Mouse (Mus musculus) erythroblast, embryonic 14.5 days (primary cell): ENCODE data around the gene Best3. TPM values are rescaled to one million over a fixed set of nuclear protein-coding genes. Genes with fewer than 3 reads are reported as not detected.

Source experiments
- H3K27me3 ChIP-seq: 2 replicates; pipeline ENCODE4 v1.6.1; 2012; ENCODE audit warnings: inconsistent platforms; ENCODE audit not compliant: control insufficient read depth
- H3K36me3 ChIP-seq: 2 replicates; pipeline ENCODE4 v1.6.1; 2012; ENCODE audit warnings: mild to moderate bottlenecking, inconsistent platforms; ENCODE audit not compliant: control insufficient read depth
- H3K4me1 ChIP-seq: 2 replicates; pipeline ENCODE4 v1.6.1; 2012; ENCODE audit warnings: inconsistent platforms; ENCODE audit not compliant: control insufficient read depth
- H3K4me3 ChIP-seq: replicated peaks from 2 replicates; pipeline ENCODE3; 2012; ENCODE audit warnings: moderate library complexity, mild to moderate bottlenecking, inconsistent platforms
- H3K9me3 ChIP-seq: 2 replicates; pipeline ENCODE4 v1.6.1; 2012; ENCODE audit warnings: low read length, inconsistent platforms, mixed read lengths; ENCODE audit not compliant: control insufficient read depth
- GATA1 ChIP-seq: IDR thresholded peaks from 2 replicates; pipeline ENCODE4 v1.6.1; 2012; ENCODE audit warnings: low read length, inconsistent platforms, mixed read lengths
- TAL1 ChIP-seq: IDR thresholded peaks from 3 replicates; pipeline ENCODE4 v1.6.1; 2012; ENCODE audit warnings: low read length, inconsistent platforms, mixed read lengths
- polyA plus RNA-seq: library from polyadenylated mRNA; stranded (reverse); fragments of >175 nt; gene quantifications from 2 replicates; pipeline ENCODE4 v1.2.3, GENCODE M21; 2012

The Best3 gene
- polyA plus RNA-seq, 1 experiment: not detected

DNA sequence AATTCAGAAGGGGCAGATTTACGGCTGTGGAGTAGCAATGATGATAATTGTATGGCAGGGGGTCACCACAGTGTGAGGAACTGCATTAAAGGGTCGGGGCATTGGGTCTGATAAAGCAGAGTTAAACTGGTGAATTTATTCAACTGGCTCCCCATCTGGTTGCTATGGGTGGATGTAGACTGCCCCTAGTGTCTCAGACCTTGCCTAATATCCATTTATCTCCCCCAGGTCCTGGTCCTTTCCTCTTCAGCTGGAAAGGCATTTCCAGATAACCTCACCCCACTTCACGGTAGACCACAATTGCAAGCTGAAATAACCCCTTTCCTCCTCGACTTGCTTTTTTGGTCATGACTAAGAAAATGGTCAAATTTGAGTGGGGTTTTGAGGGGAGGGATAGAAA lies 8.7 kb upstream of the Best3 start:
- TF ChIP-seq TAL1 (no peak), GATA1 (no peak)
- no peak overlapping the region for H3K4me3 ChIP-seq
- H3K36me3 ChIP-seq: no peaks in the 10 kb centered on the region
- no peaks in the 10 kb centered on the region for H3K27me3 ChIP-seq
- no peaks in the 10 kb centered on the region for H3K9me3 ChIP-seq
- no peaks in the 10 kb centered on the region for H3K4me1 ChIP-seq

GRCm38 (mm10) chr10:116977858-116978257 lies 8.3 kb upstream of the Best3 start:
- Histone ChIP-seq H3K36me3 (no peaks in the 10 kb centered on the region), H3K27me3 (no peaks in the 10 kb centered on the region), H3K9me3 (no peaks in the 10 kb centered on the region), H3K4me1 (no peaks in the 10 kb centered on the region), H3K4me3 (no peak overlapping the region)
- TF ChIP-seq TAL1 (no peak), GATA1 (no peak)

DNA sequence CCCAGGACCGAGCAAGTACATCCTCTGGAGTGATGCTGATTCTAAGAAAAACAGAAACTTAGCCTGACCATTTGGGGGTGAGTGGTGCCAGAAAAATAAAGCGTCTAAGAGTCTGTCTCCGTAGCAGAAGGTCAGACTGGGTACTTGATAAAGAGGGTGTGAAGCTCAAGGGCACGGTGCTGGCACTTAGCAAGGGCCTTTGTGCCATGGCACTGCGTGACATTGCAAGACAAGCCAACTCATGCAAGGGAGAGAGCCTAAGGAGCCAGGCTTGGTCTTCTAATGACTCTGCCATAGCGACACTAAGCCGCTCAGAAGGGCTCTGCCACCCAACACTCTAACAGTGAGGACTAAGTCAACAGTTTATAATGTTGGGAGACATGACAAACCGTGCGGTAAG lies 7.3 kb upstream of the Best3 start:
- no peaks in the 10 kb centered on the region for H3K4me1 ChIP-seq
- no peaks in the 10 kb centered on the region for H3K36me3 ChIP-seq
- no peaks in the 10 kb centered on the region for H3K27me3 ChIP-seq
- H3K9me3 ChIP-seq: no peaks in the 10 kb centered on the region
- no peak overlapping the region for H3K4me3 ChIP-seq
- no peak for TF ChIP-seq TAL1
- TF ChIP-seq GATA1: no peak

DNA sequence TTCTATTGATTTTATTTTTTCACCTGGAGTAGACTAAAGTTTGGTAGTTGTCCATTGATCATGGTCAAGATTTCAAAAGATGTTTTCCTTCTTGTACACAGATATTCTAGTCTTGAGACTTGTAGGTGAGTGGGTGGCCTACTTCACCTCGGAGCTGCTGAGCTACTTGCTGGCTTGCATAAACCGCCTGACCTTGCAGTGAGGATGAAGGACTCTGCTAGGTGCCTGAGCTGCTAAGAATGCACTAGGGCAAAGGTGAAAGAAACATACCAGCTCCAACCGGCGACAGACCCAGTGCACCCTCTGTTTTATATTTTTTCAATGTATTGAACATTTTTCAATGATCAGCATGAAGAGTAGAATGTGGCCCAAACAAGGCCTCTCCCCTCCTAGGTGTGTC lies 5.8 kb upstream of the Best3 start:
- no peaks in the 10 kb centered on the region for H3K9me3 ChIP-seq
- H3K36me3 ChIP-seq: no peaks in the 10 kb centered on the region
- TF ChIP-seq GATA1 (no peak), TAL1 (no peak)
- no peaks in the 10 kb centered on the region for H3K27me3 ChIP-seq
- no peak overlapping the region for H3K4me3 ChIP-seq
- H3K4me1 ChIP-seq: no peaks in the 10 kb centered on the region

GRCm38 (mm10) chr10:116980888-116981287 lies 5.2 kb upstream of the Best3 start:
- Histone ChIP-seq H3K4me1 (no peaks in the 10 kb centered on the region), H3K27me3 (no peaks in the 10 kb centered on the region), H3K36me3 (no peaks in the 10 kb centered on the region), H3K9me3 (no peaks in the 10 kb centered on the region), H3K4me3 (no peak overlapping the region)
- no peak for TF ChIP-seq TAL1
- TF ChIP-seq GATA1: no peak

DNA sequence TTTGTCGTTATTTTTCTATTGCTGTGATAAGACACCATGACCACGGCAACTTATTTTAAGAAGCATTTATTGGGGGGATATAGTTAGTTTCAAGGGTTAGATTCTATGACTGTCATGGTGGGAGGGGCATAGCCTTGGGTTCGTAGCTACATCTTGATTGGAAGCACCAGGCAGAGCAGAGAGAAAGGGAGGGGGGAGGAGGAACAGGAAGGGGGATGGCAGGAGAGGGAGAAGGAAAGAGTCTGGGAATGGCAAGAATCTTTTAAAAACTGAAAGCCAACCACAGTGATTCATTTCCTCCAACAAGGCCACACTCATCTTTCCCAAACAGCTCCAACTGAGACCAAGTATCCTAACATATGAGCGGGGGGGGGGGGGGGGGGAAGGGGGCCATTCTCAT lies 3.6 kb upstream of the Best3 start:
- Histone ChIP-seq H3K4me1 (no peaks in the 10 kb centered on the region), H3K36me3 (no peaks in the 10 kb centered on the region), H3K9me3 (no peaks in the 10 kb centered on the region), H3K27me3 (no peaks in the 10 kb centered on the region), H3K4me3 (no peak overlapping the region)
- no peak for TF ChIP-seq GATA1
- no peak for TF ChIP-seq TAL1

GRCm38 (mm10) chr10:116984836-116985235 lies 1.3 kb upstream of the Best3 start:
- no peak overlapping the region for H3K4me3 ChIP-seq
- no peaks in the 10 kb centered on the region for H3K36me3 ChIP-seq
- no peaks in the 10 kb centered on the region for H3K27me3 ChIP-seq
- TF ChIP-seq GATA1 (no peak), TAL1 (no peak)
- H3K4me1 ChIP-seq: no peaks in the 10 kb centered on the region
- H3K9me3 ChIP-seq: no peaks in the 10 kb centered on the region

DNA sequence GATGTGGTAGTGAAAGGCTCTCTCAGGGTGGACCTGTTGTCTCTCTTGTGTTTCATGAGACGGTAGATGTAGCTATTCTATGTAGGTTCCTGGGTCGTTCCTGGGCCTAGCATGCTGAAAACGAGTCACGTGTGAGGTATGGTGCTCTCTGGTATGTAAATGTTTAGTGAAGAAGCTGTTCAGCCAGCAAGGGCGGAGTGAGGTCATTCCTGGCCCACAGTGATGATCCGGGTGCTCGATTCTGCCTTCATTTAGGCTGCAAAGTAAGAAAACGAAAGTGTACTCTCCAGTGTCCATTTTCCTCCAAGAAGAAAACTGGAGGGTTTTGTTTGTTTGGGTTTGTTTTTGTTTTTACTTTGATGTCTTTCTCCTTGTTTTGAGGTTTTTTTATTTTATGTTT lies 7.9 kb downstream of the Best3 start:
- TF ChIP-seq GATA1 (no peak), TAL1 (no peak)
- no peaks in the 10 kb centered on the region for H3K27me3 ChIP-seq
- H3K4me3 ChIP-seq: no peak overlapping the region
- no peaks in the 10 kb centered on the region for H3K4me1 ChIP-seq
- H3K36me3 ChIP-seq: no peaks in the 10 kb centered on the region
- H3K9me3 ChIP-seq: no peaks in the 10 kb centered on the region

DNA sequence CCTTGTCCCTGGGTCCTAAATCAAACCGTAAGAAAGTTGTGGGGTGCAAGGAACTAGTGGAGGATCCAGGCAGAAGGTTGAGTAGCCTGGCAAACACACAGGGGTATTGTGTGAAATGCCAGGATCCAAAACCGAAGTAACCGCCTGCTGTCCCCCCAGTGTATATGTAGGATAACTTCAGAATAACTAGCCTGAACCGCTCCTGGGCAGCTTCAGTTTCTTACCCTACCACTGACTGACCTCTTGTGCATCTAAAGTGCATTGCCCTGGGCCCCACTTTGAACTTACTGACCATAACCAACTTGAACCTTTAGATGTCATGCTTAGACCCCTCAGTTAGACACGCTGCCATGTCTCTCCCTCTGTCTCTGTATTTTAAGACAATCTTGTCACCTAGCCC lies 9.0 kb downstream of the Best3 start:
- Histone ChIP-seq H3K27me3 (no peaks in the 10 kb centered on the region), H3K4me1 (no peaks in the 10 kb centered on the region), H3K36me3 (no peaks in the 10 kb centered on the region), H3K4me3 (no peak overlapping the region), H3K9me3 (no peaks in the 10 kb centered on the region)
- TF ChIP-seq TAL1 (no peak), GATA1 (no peak)

DNA sequence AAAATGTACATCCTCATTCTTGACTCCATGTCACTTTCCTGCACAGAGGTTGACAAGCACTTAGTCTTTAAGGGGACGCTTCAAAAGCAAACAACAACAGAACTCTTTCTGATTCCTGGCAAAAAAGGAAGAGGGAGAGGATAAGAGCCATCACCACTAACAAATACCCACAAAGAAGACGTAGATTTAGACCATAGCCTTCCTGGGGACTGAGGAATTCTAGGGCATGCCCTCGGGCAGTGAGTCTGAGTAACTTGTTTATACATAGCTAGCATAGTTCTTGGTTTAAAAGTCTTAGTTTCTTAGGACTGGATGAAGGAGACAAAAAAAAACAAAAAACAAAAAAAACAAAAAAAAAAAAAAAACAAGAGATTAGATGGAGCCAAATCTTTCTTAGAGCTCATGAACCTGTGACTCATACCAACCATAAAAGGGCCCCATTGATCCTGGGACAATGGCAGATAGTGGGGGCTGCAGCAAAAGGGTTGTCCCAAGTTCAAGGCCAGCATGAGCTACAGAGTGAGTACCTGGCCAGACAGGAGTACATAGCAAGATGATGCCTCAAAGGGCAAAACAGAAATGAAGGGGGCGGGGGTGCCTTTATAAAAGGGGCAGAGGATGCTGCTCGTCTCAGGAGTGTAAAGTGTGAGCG lies 9.6 kb downstream of the Best3 start:
- H3K4me1 ChIP-seq: no peaks in the 10 kb centered on the region
- no peaks in the 10 kb centered on the region for H3K9me3 ChIP-seq
- no peak for TF ChIP-seq TAL1
- no peak for TF ChIP-seq GATA1
- H3K4me3 ChIP-seq: no peak overlapping the region
- no peaks in the 10 kb centered on the region for H3K36me3 ChIP-seq
- H3K27me3 ChIP-seq: no peaks in the 10 kb centered on the region
